Mouse (Mus musculus): ENCODE results near the gene Lipo4.
"Not testable (repeated sequence)": the region's sequence is repeated elsewhere in the genome, so short reads cannot be mapped to it uniquely, and the experiment has no call there.

Gene Lipo4

DNA sequence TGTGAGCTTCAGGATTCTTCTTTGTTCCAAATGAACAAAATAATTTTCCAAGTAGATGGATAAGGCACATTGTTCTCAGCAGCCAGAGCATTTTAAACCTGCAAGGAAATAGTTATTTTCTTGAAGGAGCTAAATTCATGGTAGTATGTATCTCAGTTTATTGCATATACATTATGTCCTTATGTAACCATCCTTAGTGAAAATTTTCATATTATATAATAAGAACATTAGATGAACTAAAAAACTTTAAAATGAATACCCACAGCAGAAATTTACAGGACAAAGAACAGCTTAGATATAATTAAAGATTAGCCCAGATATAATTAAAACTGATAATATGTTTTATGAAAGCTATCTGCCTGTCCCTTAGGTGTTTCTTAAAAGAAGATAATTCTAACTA is at the start of gene Lipo4:
Gene Lipo4 (minus strand): TSS at position 101 of the 400 bp plus-strand sequence.
- DNase-seq (ENCODE audit: low spot score in 2 of 2): no peak

DNA sequence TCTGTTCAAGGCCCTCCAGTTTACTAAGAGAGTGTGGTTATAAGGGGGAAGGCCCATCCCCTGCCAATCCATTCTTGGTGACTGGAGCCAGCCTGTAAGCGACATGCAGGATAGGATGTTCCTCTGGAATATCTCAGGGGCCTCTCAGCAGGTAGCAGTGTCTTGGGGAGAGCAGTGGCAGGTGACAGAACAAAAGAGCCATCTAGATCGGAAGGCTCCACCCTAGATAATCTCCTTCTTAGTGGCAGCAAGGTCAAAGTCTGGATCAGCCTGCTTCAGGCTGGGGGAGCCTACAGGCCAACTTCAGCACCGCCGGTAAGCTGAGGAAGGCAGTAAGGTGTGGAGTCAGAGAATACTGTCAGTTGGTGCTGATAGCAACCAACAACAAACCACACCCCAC is 61.2 kb downstream of the Lipo4 start:
- DNase-seq (ENCODE audit: low spot score in 2 of 2): not testable (repeated sequence)

DNA sequence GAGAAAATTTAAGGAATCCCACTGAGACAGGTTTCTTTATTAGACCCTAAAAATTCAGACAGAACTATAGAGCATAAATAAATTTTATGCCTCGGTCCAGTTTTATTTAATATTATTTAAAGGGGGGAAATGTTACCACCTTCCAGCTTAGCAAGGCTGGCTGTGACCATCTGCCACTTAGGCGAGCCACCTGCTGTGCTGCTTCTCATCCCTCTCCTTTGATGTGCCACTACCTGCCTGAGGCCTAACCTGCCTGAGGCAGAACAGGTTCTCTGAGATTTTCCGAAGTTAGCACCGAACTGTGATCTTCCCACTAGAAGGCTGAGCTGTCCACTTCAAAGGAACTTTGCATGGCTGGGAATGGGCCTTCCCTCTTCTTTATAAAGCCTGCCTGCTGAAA is 63.9 kb downstream of the Lipo4 start:
- no peak for DNase-seq (ENCODE audit: low spot score in 2 of 2)

Data from urinary bladder, adult 18-20 months (tissue).